Mouse (Mus musculus) forebrain, embryonic 14.5 days (tissue): ENCODE data around the gene Il1r1. TPM values are rescaled to one million over a fixed set of nuclear protein-coding genes. Genes with fewer than 3 reads are reported as not detected.

ENCODE experiments used
- ATAC-seq: fragments of 200-750 bp; cut with Nextera tagmentation; 2 replicates; pipeline ENCODE4 v1.8.0; 2017; ENCODE audit warnings: mild to moderate bottlenecking, moderate library complexity
- DNase-seq: peaks from one replicate; pipeline ENCODE4 v3.0.0-alpha.2; 2015; ENCODE audit warnings: low spot score
- H3K27ac ChIP-seq: fragments of 300-500 bp; sonication (generic); 2 replicates; pipeline ENCODE4 v1.5.1; 2014; ENCODE audit warnings: low read depth, mild to moderate bottlenecking, control low read depth, low read length, moderate library complexity
- H3K27me3 ChIP-seq: fragments of 300-500 bp; sonication (generic); replicated peaks from 2 replicates; pipeline ENCODE4 v1.6.1; 2014; ENCODE audit warnings: low read length, control low read depth, mixed read lengths; ENCODE audit not compliant: control insufficient read depth, insufficient read depth
- H3K36me3 ChIP-seq: fragments of 300-500 bp; sonication (generic); 2 replicates; pipeline ENCODE4 v1.6.1; 2014; ENCODE audit warnings: low read length, control low read depth; ENCODE audit not compliant: control insufficient read depth, insufficient read depth
- H3K4me1 ChIP-seq: fragments of 300-500 bp; sonication (generic); 2 replicates; pipeline ENCODE4 v1.6.1; 2014; ENCODE audit warnings: antibody characterized with exemption, low read length, control low read depth; ENCODE audit not compliant: control insufficient read depth, insufficient read depth
- H3K4me2 ChIP-seq: fragments of 300-500 bp; sonication (generic); 2 replicates; pipeline ENCODE4 v1.6.1; 2014; ENCODE audit warnings: mild to moderate bottlenecking, control low read depth, low read length
- H3K4me3 ChIP-seq: fragments of 300-500 bp; sonication (generic); 2 replicates; pipeline ENCODE4 v1.5.1; 2014; ENCODE audit warnings: low read depth, low read length, control low read depth
- H3K9ac ChIP-seq: fragments of 300-500 bp; sonication (generic); 2 replicates; pipeline ENCODE4 v1.6.1; 2014; ENCODE audit warnings: mild to moderate bottlenecking, low read length, control low read depth, moderate library complexity
- H3K9me3 ChIP-seq: fragments of 300-500 bp; sonication (generic); replicated peaks from 2 replicates; pipeline ENCODE4 v1.6.1; 2016; ENCODE audit warnings: low read length, control low read depth, mixed read lengths; ENCODE audit not compliant: control insufficient read depth
- WGBS: fragments of 180-500 bp; shearing (Covaris S2); extraction: QIAGEN DNeasy Blood & Tissue Kit; methylation state at CpG from one replicate; pipeline ENCODE4 v1.1.7; 2014; 5-methylcytosine and 5-hydroxymethylcytosine counted together
- polyA plus RNA-seq: library from polyadenylated mRNA; unstranded; fragments of >200 nt; fragmentation: Nextera tagmentation; extraction: Ambion mirVana; gene quantifications from 2 replicates; pipeline ENCODE4 v1.2.1, GENCODE M21; 2014

Gene Il1r1
- polyA plus RNA-seq, 1 experiment from 2014 or later, result 0.70 TPM

DNA sequence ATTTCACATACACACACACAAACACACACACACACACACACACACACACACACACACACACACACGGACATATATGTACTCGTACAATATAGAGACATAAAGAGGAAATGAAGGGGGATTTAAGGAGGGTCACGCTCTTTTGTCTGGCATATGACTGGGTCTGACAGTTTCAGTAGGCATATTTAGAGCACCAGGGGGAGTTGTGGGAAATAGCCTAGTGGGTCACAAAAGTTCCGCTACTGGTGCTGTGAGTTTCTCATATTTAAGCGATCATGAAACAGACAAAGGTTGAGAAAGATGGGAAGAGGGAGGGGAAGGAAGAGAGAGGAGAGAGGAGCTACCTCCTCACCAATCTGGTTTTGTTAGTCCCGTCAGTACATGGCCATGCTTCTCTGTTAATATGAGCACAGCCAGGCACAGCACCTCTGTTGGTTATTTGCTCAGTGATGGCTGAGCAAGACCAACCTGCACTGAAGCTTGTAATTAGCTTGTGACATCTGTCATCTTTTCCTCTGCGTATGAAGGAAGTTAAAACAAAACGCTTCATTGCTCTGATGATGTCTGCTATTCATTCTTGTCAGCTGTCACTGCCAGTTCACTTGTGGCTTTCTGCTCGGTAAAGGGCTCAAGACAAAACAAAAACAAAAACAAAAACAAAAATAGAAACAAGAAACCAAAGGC, 37.7 kb downstream of the Il1r1 start:
- DNase-seq, result no peak
- Histone ChIP-seq H3K4me1 (0 out of 2 replicates have a peak, but pooled peaks cover 4% of the 10 kb centered on the region), H3K9ac (no peak overlapping the region), H3K27ac (no peak overlapping the region), H3K9me3 (no peaks in the 10 kb centered on the region), H3K4me2 (no peak overlapping the region), H3K27me3 (no peaks in the 10 kb centered on the region), H3K4me3 (no peak overlapping the region), H3K36me3 (no peaks in the 10 kb centered on the region)
- WGBS, result 81% methylated on average over 9 of the region's 9 CpGs
- no peak for ATAC-seq

- H3K4me3 ChIP-seq, result no peak overlapping the region
- H3K4me1 ChIP-seq, result 0 out of 2 replicates have a peak, but pooled peaks cover 4% of the 10 kb centered on the region
- H3K36me3 ChIP-seq, result no peaks in the 10 kb centered on the region
- no peak overlapping the region for H3K27ac ChIP-seq
- 86% methylated on average over 7 of the region's 7 CpGs for WGBS
- no peaks in the 10 kb centered on the region for H3K9me3 ChIP-seq
- ATAC-seq (no peak), DNase-seq (no peak)
- no peak overlapping the region for H3K4me2 ChIP-seq
- no peaks in the 10 kb centered on the region for H3K27me3 ChIP-seq
- no peak overlapping the region for H3K9ac ChIP-seq
Measured at GRCm38 (mm10) chr1:40263122-40263498, 38.2 kb downstream of the Il1r1 start.

DNA sequence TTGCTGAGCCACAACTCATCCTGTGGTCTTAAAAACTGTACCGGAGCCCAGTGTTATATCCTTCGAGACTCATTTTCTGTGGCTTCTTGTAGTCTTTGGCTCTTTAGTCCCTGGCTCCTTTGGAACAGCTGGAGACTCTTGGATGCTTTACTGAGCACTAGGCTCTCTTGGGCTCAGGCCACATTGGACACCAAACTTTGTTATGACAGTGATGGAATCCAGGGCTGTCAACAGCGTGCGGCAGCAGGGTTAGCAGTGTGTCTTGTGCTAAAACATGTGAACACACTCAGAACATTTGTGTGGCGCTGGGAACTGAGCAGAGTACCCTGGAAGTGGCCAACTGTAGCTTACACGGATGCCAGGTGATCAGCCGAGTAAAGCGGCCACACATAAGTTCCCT, 38.8 kb downstream of the Il1r1 start:
- Histone ChIP-seq H3K4me3 (no peak overlapping the region), H3K4me1 (0 out of 2 replicates have a peak, but pooled peaks cover 4% of the 10 kb centered on the region), H3K27me3 (no peaks in the 10 kb centered on the region), H3K27ac (no peak overlapping the region), H3K9me3 (no peaks in the 10 kb centered on the region), H3K4me2 (no peak overlapping the region), H3K36me3 (no peaks in the 10 kb centered on the region), H3K9ac (no peak overlapping the region)
- WGBS, result 96% methylated on average over 8 of the region's 8 CpGs
- no peak for DNase-seq
- ATAC-seq, result no peak

GRCm38 (mm10) chr1:40265301-40265835, 40.5 kb downstream of the Il1r1 start:
- Histone ChIP-seq H3K4me2 (no peak overlapping the region), H3K9me3 (no peaks in the 10 kb centered on the region), H3K9ac (no peak overlapping the region), H3K27ac (no peak overlapping the region), H3K4me3 (no peak overlapping the region), H3K4me1 (0 out of 2 replicates have a peak, but pooled peaks cover 4% of the 10 kb centered on the region), H3K27me3 (no peaks in the 10 kb centered on the region), H3K36me3 (no peaks in the 10 kb centered on the region)
- DNase-seq (no peak), ATAC-seq (no peak)
- WGBS, result 93% methylated on average over 6 of the region's 6 CpGs

DNA sequence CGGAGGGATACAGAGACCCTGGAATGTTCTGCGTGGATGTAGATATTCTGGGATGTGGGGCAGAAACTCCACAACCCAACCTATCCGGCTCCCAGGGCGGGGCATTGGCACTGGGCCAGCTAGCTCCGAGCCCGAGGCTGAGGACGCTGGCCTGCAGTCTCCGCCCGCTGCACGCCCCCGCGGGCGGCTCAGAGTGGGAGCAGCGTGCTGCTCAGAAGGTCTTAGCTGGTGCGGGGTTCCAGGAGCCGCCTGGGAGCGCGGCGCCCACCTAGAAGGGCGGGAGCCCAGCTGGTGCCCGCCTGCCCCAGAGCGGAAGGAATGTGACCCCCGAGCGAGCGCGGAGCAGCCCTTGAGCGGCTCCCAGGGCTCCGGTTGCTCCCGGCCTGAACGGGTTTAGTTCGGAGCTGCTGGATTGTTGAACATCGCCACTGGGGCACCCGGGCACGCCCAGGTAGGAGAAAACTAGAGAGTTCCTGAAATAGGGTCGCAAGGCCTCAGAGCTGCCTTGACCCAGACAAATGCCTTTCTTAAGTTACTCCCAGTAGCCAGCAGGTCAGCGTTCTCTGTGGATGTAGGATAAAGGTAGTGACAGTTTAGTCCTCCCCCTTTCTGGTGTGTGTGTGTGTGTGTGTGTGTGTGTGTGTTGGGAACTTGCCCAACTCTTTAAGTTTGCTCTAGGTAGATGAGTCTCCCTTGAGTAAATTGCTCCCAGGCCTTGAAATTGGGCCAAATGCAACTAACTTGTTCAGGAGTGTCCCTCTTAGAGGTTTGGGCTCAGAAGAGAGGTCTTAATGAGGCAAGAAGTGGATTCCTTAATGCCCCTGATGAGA, 41.8 kb downstream of the Il1r1 start:
- peak overlapping the region; percentile 37 for H3K4me3 ChIP-seq
- no peaks in the 10 kb centered on the region for H3K36me3 ChIP-seq
- H3K27ac ChIP-seq, result no peak overlapping the region
- WGBS, result 3% methylated on average over 35 of the region's 36 CpGs
- H3K4me2 ChIP-seq, result peak overlapping the region; percentile 79
- H3K9ac ChIP-seq, result peak overlapping the region; percentile 56
- H3K4me1 ChIP-seq, result 0 out of 2 replicates have a peak, but pooled peaks cover 4% of the 10 kb centered on the region
- no peaks in the 10 kb centered on the region for H3K27me3 ChIP-seq
- H3K9me3 ChIP-seq, result no peaks in the 10 kb centered on the region
- DNase-seq (peak; percentile 72), ATAC-seq (peak; percentile 91)

GRCm38 (mm10) chr1:40267846-40268245, 43.0 kb downstream of the Il1r1 start:
- DNase-seq, result no peak
- Histone ChIP-seq H3K27ac (no peak overlapping the region), H3K4me2 (no peak overlapping the region), H3K27me3 (no peaks in the 10 kb centered on the region), H3K4me1 (0 out of 2 replicates have a peak, but pooled peaks cover 4% of the 10 kb centered on the region), H3K9me3 (no peaks in the 10 kb centered on the region), H3K4me3 (no peak overlapping the region), H3K9ac (no peak overlapping the region), H3K36me3 (no peaks in the 10 kb centered on the region)
- ATAC-seq, result no peak
- 85% methylated on average over 6 of the region's 6 CpGs for WGBS

DNA sequence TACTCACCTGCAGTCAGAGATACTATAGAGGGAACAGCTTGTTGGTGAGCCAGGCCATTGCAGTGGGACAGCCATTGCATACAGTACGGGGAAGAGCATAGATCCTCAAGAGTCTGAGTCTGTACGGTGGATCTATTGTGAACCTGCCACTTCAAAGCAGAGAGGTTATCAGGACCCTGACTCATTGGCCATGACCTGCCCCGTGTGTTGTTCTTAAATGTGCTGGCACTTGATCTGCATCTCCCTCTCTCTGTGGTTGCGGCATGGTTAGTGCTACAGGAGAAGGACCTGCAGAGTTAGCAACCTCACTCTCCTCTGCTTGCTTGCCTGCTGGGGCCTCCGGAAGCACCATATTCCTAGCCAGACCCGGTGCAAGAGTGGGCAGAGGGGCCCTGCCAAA, 43.7 kb downstream of the Il1r1 start:
- WGBS, result 91% methylated on average over 6 of the region's 6 CpGs
- no peak for DNase-seq
- no peaks in the 10 kb centered on the region for H3K36me3 ChIP-seq

DNA sequence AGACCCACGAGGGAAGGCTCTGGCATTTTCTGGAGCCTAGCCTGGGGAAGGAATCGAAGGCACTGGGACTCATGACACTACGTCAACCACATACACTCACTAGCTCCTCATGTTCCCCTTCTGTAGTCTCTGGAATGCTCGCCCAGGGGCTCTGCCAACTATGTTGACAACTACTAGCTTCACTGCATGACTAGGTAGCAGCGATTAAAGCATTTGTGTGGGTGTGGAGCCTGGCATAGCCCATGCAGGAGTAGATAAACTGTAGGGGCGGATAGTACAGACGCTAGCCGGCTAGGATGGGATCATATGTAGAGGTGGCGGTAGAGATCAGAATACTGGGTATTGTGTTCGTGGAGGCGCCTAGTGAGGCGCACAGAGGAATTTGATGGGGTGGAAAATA, 45.5 kb downstream of the Il1r1 start:
- Histone ChIP-seq H3K4me2 (no peak overlapping the region), H3K4me1 (0 out of 2 replicates have a peak, but pooled peaks cover 4% of the 10 kb centered on the region), H3K27me3 (no peaks in the 10 kb centered on the region), H3K36me3 (no peaks in the 10 kb centered on the region), H3K9ac (no peak overlapping the region), H3K27ac (no peak overlapping the region), H3K9me3 (no peaks in the 10 kb centered on the region), H3K4me3 (no peak overlapping the region)
- no peak for ATAC-seq
- WGBS, result 93% methylated on average over 12 of the region's 12 CpGs
- DNase-seq, result no peak

More for the DNA sequence above, 43.7 kb downstream of the Il1r1 start:
- Histone ChIP-seq H3K4me1 (0 out of 2 replicates have a peak, but pooled peaks cover 4% of the 10 kb centered on the region), H3K27me3 (no peaks in the 10 kb centered on the region), H3K4me2 (no peak overlapping the region), H3K9ac (no peak overlapping the region), H3K9me3 (no peaks in the 10 kb centered on the region), H3K4me3 (no peak overlapping the region), H3K27ac (no peak overlapping the region)
- no peak for ATAC-seq
